In genomic region chr3:132807888-132808579, GRCm38 (mm10) we compare ENCODE assay signal across 20 mouse cellular contexts.
DNase-seq lines count a peak whose midpoint lies in the region; ATAC-seq lines count a peak whose summit lies in the region.
"Had no signal": no experiment of that assay in that cellular context is flagged by ENCODE, and none has a peak within 500 bp of the region (broad histone marks: within the 10 kb centered on the region; RNA-seq: fewer than 3 reads in every experiment).

No protein-coding gene starts in this region.

- intact Hi-C loops in heart, postnatal 10 days (cut with DNase I): no loop called here

- WGBS in kidney, embryonic 15.5 days: 51% methylated on average over 2 of the region's 2 CpGs
- 48% methylated on average over 2 of the region's 2 CpGs for WGBS in intestine, embryonic 15.5 days
- WGBS in limb, embryonic 12.5 days: 37% methylated on average over 2 of the region's 2 CpGs

- no peaks in the 10 kb centered on the region for H3K9me3 ChIP-seq in kidney, embryonic 15.5 days (replicated peaks)
- H3K9me3 ChIP-seq in intestine, embryonic 15.5 days: no peaks in the 10 kb centered on the region
- no peaks in the 10 kb centered on the region for H3K9me3 ChIP-seq in limb, embryonic 12.5 days
- H3K9me3 ChIP-seq: embryonic facial prominence, embryonic 10.5 days; forebrain, embryonic 13.5 days; heart, embryonic 12.5 days; hindbrain, embryonic 12.5 days had no signal

- 0 out of 2 replicates have a peak, but pooled peaks cover under 1% of the 10 kb centered on the region for H3K4me1 ChIP-seq in kidney, embryonic 15.5 days
- H3K4me1 ChIP-seq in intestine, embryonic 15.5 days (replicated peaks): 0 out of 2 replicates have a peak, but pooled peaks cover under 1% of the 10 kb centered on the region
- H3K4me1 ChIP-seq in limb, embryonic 12.5 days (replicated peaks): peaks cover 7% of the 10 kb centered on the region
- H3K4me1 ChIP-seq: embryonic facial prominence, embryonic 10.5 days; forebrain, embryonic 13.5 days; hindbrain, embryonic 12.5 days had no signal

- no peak overlapping the region for H3K9ac ChIP-seq in kidney, embryonic 15.5 days
- no peak overlapping the region for H3K9ac ChIP-seq in intestine, embryonic 15.5 days
- H3K9ac ChIP-seq in limb, embryonic 12.5 days (replicated peaks): no peak overlapping the region
- H3K9ac ChIP-seq: forebrain, embryonic 13.5 days; forebrain, postnatal 0 days; heart, embryonic 12.5 days; hindbrain, embryonic 12.5 days had no signal

- peaks cover 13% of the 10 kb centered on the region for H3K36me3 ChIP-seq in kidney, embryonic 15.5 days
- no peaks in the 10 kb centered on the region for H3K36me3 ChIP-seq in intestine, embryonic 15.5 days
- H3K36me3 ChIP-seq in limb, embryonic 12.5 days: peaks cover 13% of the 10 kb centered on the region

- H3K4me3 ChIP-seq in kidney, embryonic 15.5 days (replicated peaks): no peak overlapping the region
- H3K4me3 ChIP-seq in intestine, embryonic 15.5 days (replicated peaks): no peak overlapping the region
- no peak overlapping the region for H3K4me3 ChIP-seq in limb, embryonic 12.5 days (replicated peaks)
- H3K4me3 ChIP-seq: embryonic facial prominence, embryonic 10.5 days; forebrain, embryonic 13.5 days; heart, adult 2 months; heart, embryonic 12.5 days; hindbrain, embryonic 12.5 days had no signal

- no peak overlapping the region for H3K4me2 ChIP-seq in kidney, embryonic 15.5 days
- no peak overlapping the region for H3K4me2 ChIP-seq in intestine, embryonic 15.5 days (replicated peaks)
- no peak overlapping the region for H3K4me2 ChIP-seq in limb, embryonic 12.5 days
- H3K4me2 ChIP-seq: forebrain, embryonic 13.5 days; heart, embryonic 12.5 days; hindbrain, embryonic 12.5 days had no signal

- DNase-seq in kidney, postnatal 10 days: no peak
- peak; percentile 21 for DNase-seq in 416B (ENCODE audit: low read depth)
- no peak for DNase-seq in layer of hippocampus, postnatal 14 days (ENCODE audit: low spot score in 2 of 2)
- DNase-seq in heart, postnatal 10 days: no peak
- DNase-seq: adrenal gland, adult 8-10 months; adrenal gland, postnatal 36 days; cerebellum, adult 2 months; cerebellum, postnatal 10 days; forebrain, postnatal 0 days; gastrocnemius, postnatal 14 days; heart, adult 2 months; heart, postnatal 4 days had no signal

- peak overlapping the region; percentile 72 for H3K27ac ChIP-seq in kidney, embryonic 15.5 days
- 0 out of 2 replicates have a peak overlapping the region, but pooled peaks have one; percentile 24 for H3K27ac ChIP-seq in intestine, embryonic 15.5 days
- peak overlapping the region; percentile 75 for H3K27ac ChIP-seq in limb, embryonic 12.5 days
- H3K27ac ChIP-seq: embryonic facial prominence, embryonic 10.5 days; forebrain, embryonic 13.5 days; heart, adult 2 months; hindbrain, embryonic 12.5 days had no signal

- H3K27me3 ChIP-seq in kidney, embryonic 15.5 days: no peaks in the 10 kb centered on the region
- H3K27me3 ChIP-seq in intestine, embryonic 15.5 days (replicated peaks): no peaks in the 10 kb centered on the region
- H3K27me3 ChIP-seq in limb, embryonic 12.5 days: no peaks in the 10 kb centered on the region
- H3K27me3 ChIP-seq: forebrain, embryonic 13.5 days; heart, embryonic 12.5 days; hindbrain, embryonic 12.5 days had no signal

- no peak for ATAC-seq in kidney, embryonic 15.5 days (replicated peaks; ENCODE audit: low FRiP score)
- peak; percentile 51 for ATAC-seq in intestine, embryonic 15.5 days
- ATAC-seq in limb, embryonic 12.5 days (ENCODE audit: insufficient number of reproducible peaks, insufficient read depth, low FRiP score, low TSS enrichment, low read depth): no peak
- ATAC-seq in megakaryocyte-erythroid progenitor cell, adult 5-6 weeks (replicated peaks; ENCODE audit: low FRiP score, low TSS enrichment, poor library complexity, severe bottlenecking): no peak
- ATAC-seq: forebrain, embryonic 13.5 days had no signal

Comparison
In these comparisons a context has a peak if more than half of its experiments do, and no peak if none do; other contexts are left out.
1. H3K27ac ChIP-seq: peak in every context shown above with its lines; median percentile 75 in limb, embryonic 12.5 days; 72 in kidney, embryonic 15.5 days; 24 in intestine, embryonic 15.5 days.